Mouse (Mus musculus): ENCODE results near the gene Isy1.
A peak's percentile ranks its signal among the peaks of the same experiment; 100 is the strongest.

The Isy1 gene

GRCm38 (mm10) chr6:87849780-87850154 is 11.2 kb upstream of the Isy1 start:
- DNase-seq, result no peak

- DNase-seq, result no peak
Observed at GRCm38 (mm10) chr6:87846813-87847212, 8.2 kb upstream of the Isy1 start.

GRCm38 (mm10) chr6:87845031-87845695 is 6.6 kb upstream of the Isy1 start:
- DNase-seq, result no peak

GRCm38 (mm10) chr6:87842254-87842653 is 3.7 kb upstream of the Isy1 start:
- DNase-seq, result no peak

- DNase-seq, result no peak
Observed at GRCm38 (mm10) chr6:87841635-87842034, 3.0 kb upstream of the Isy1 start.

GRCm38 (mm10) chr6:87839797-87840341 is 1.3 kb upstream of the Isy1 start:
- no peak for DNase-seq

- no peak for DNase-seq
Observed at GRCm38 (mm10) chr6:87835695-87836094, 2.9 kb downstream of the Isy1 start, which contains the start of gene Gm45140. Gene Gm45140, minus strand, starts transcription at chr6:87835795.

GRCm38 (mm10) chr6:87820366-87820765 is 18.2 kb downstream of the Isy1 start:
- DNase-seq, result no peak

- DNase-seq, result no peak
Observed at GRCm38 (mm10) chr6:87814486-87814885, 24.1 kb downstream of the Isy1 start.

- no peak for DNase-seq
Observed at GRCm38 (mm10) chr6:87812656-87813055, 25.9 kb downstream of the Isy1 start.

GRCm38 (mm10) chr6:87811675-87812338 is 26.8 kb downstream of the Isy1 start, which contains the start of gene Rab43:
Gene Rab43, minus strand, starts transcription at chr6:87812164.
- DNase-seq, result peak; percentile 92 to 96

GRCm38 (mm10) chr6:87810713-87811669 is 27.6 kb downstream of the Isy1 start:
- DNase-seq, result peak; percentile 64 to 70

GRCm38 (mm10) chr6:87810311-87810710 is 28.3 kb downstream of the Isy1 start:
- no peak for DNase-seq

GRCm38 (mm10) chr6:87809651-87810161 is 28.9 kb downstream of the Isy1 start:
- DNase-seq, result no peak

- no peak for DNase-seq
Observed at GRCm38 (mm10) chr6:87809144-87809543, 29.5 kb downstream of the Isy1 start.

- DNase-seq, result no peak
Observed at GRCm38 (mm10) chr6:87808521-87808920, 30.1 kb downstream of the Isy1 start.

GRCm38 (mm10) chr6:87807735-87808440 is 30.7 kb downstream of the Isy1 start:
- DNase-seq, result no peak

- no peak for DNase-seq
Observed at GRCm38 (mm10) chr6:87806857-87807256, 31.7 kb downstream of the Isy1 start.

GRCm38 (mm10) chr6:87806028-87806427 is 32.6 kb downstream of the Isy1 start:
- no peak for DNase-seq

GRCm38 (mm10) chr6:87805448-87805847 is 33.1 kb downstream of the Isy1 start:
- DNase-seq, result no peak

GRCm38 (mm10) chr6:87804886-87805285 is 33.7 kb downstream of the Isy1 start:
- DNase-seq, result no peak

- no peak for DNase-seq
Observed at GRCm38 (mm10) chr6:87804036-87804435, 34.6 kb downstream of the Isy1 start.

All from spleen, adult 18-20 months (tissue).